Mouse (Mus musculus) lung, adult 2 months (tissue): ENCODE data around the gene Cfap61. TPM values are rescaled to one million over a fixed set of nuclear protein-coding genes. Genes with fewer than 3 reads are reported as not detected.

Experiments
- DNase-seq: peaks from one replicate; pipeline ENCODE4 v3.0.0; 2022
- H3K4me1 ChIP-seq: fragments of 200-500 bp; 2 replicates; pipeline ENCODE4 v1.6.1; 2011; ENCODE audit warnings: low read length; ENCODE audit not compliant: control insufficient read depth, insufficient read depth
- H3K4me3 ChIP-seq: fragments of 200-500 bp; replicated peaks from 2 replicates; pipeline ENCODE3; 2011; ENCODE audit warnings: low read depth, mild to moderate bottlenecking, control low read depth, low read length; ENCODE audit errors: extremely low read depth
- CTCF ChIP-seq: fragments of 200-500 bp; IDR thresholded peaks from 2 replicates; pipeline ENCODE4 v1.5.1; 2011; ENCODE audit warnings: mild to moderate bottlenecking, low read length, control low read depth; ENCODE audit not compliant: insufficient read depth
- POLR2A ChIP-seq: fragments of 200-500 bp; IDR thresholded peaks from 2 replicates; pipeline ENCODE4 v1.6.1; 2011; ENCODE audit warnings: low read depth, mild to moderate bottlenecking, control low read depth, low read length, borderline replicate concordance; ENCODE audit errors: extremely low read depth
- WGBS: fragments of 180-500 bp; shearing (Covaris S2); methylation state at CpG from one replicate; pipeline ENCODE4 v1.1.7; 2018; 5-methylcytosine and 5-hydroxymethylcytosine counted together
- polyA plus RNA-seq: library from polyadenylated mRNA; depleted of rRNA; stranded (reverse); fragments of >200 nt; gene quantifications from 2 replicates; pipeline ENCODE4 v1.2.3, GENCODE M21; 2012

Gene Cfap61
- polyA plus RNA-seq, 1 experiment: 6.2 TPM

DNA sequence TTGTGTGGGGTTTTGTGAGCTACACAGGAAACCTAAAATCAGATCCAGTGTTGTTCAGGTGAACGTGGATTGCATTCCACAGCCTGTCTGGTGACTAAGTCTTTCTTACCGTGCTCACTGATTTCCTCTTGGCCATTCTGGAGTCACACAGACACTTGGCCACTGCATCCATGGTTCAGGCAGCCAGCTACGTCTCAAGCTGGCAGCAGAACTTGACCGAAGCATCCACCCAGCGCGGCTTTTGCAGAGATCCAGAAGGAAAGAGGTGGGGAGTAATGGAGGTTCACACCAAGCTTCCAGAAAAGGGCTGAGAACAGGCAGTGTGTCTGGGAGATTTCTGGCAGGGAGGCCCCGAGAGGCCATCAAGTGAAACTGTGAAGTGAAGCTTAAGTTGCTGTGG, 187.0 kb downstream of the Cfap61 start:
- Histone ChIP-seq H3K4me1 (no peaks in the 10 kb centered on the region), H3K4me3 (no peak overlapping the region)
- WGBS: 79% methylated on average over 7 of the region's 7 CpGs
- no peak for TF ChIP-seq POLR2A
- TF ChIP-seq CTCF: no peak
- DNase-seq: no peak

DNA sequence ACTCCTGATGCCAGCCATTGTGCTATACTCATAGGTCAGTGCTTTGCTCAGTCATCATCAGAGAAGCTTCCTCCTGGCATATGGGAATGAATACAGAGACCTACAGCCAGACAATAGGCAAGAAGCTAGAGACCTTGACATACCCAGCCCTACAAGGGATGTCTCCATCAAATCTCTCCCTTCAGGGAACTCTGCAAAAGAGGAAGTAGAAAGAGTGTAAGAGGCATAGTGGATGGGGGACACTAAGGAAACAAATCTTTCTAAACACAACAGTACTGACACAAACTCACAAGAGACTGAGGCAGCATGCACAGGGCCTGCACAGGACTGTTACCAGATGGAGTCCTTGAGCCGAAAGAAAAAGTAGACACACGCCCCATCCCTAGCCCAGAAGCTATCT, 190.5 kb downstream of the Cfap61 start:
- TF ChIP-seq CTCF: no peak
- TF ChIP-seq POLR2A: no peak
- DNase-seq: no peak
- 85% methylated on average over 2 of the region's 2 CpGs for WGBS

DNA sequence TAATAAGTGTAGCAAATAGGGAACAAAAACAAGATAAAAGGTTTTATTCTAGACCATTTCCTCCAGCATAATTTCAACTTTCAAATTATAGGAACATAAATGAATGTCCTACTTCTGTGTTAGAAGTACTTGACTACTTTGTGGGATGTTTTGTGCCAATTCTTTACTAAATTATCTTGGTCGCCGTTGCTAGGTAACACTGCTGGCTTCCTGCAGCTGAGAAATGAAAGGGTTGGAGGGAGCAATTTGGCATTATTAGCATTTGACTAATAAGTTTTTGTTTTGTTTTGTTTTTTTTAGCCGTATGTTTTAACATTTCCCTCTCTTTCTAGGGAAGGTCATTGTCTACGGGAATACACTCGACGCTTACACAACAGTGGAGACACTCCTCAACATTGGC, 194.0 kb downstream of the Cfap61 start:
- H3K4me1 ChIP-seq: no peaks in the 10 kb centered on the region
- WGBS: 88% methylated on average over 6 of the region's 6 CpGs

More for the DNA sequence above, 190.5 kb downstream of the Cfap61 start:
- no peaks in the 10 kb centered on the region for H3K4me1 ChIP-seq
- no peak overlapping the region for H3K4me3 ChIP-seq

DNA sequence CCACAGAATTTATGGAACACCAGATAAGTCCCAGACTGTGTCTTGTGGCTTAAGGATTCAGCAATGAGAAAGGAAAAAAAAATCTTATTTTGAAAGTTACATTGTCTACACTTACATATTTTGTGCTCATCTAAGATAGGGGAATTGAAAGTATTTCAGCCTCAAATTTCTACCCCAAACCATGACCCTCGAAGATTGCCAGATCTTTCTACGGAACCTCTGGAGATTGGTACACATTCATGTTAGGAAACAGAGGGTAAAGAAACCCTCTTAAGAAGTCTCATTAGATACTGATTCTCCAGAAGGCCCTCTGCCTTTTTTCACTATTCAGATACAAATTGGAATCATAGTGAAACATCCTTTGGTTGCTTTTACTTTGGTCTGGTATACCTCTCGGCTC, 195.9 kb downstream of the Cfap61 start:
- no peaks in the 10 kb centered on the region for H3K4me1 ChIP-seq
- no peak for TF ChIP-seq CTCF
- no peak for TF ChIP-seq POLR2A
- no peak overlapping the region for H3K4me3 ChIP-seq
- WGBS: 91% methylated on average over 3 of the region's 3 CpGs
- DNase-seq: no peak

More for the DNA sequence above, 194.0 kb downstream of the Cfap61 start:
- no peak for DNase-seq
- TF ChIP-seq CTCF: no peak
- TF ChIP-seq POLR2A: no peak
- no peak overlapping the region for H3K4me3 ChIP-seq

DNA sequence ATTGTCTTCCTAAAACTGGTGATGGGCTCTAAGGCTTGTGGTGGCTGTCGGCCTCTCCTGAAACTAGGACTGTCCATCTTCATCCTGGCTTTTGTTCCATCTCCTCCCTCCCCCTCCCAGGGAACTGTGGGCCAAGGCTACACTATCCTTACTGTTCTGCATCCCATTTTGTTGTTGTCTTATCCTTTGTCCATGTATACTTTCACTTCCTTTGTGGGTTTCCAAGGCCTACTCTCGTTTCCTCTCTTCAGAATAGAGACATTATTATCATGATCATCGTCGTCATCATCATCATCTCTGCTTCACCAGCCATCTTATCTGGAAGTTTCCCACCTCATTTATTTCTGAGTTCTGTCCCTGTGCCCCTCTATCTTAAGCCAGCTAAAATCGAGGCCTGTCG, 199.7 kb downstream of the Cfap61 start:
- TF ChIP-seq CTCF: no peak
- TF ChIP-seq POLR2A: no peak
- 66% methylated on average over 6 of the region's 6 CpGs for WGBS
- DNase-seq: no peak
- Histone ChIP-seq H3K4me1 (no peaks in the 10 kb centered on the region), H3K4me3 (no peak overlapping the region)

DNA sequence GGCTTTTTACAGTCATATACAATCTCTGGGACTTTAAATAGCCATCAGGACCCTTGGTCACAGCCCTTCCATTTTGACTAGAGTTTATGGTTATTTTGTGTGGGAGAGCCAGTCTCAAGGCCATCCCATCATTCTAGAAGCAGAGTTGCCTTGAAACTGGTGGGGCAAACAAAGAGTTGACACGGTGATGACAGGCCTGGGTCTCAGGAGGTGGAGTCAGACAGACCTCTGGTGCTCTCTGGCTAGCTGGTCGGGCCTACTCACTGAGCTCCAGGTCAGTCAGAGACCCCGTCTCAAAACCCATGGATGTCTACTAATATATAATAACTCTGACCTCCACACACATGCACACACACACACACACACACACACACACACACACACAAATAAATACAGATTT, 206.1 kb downstream of the Cfap61 start:
- DNase-seq: no peak
- Histone ChIP-seq H3K4me1 (no peaks in the 10 kb centered on the region), H3K4me3 (no peak overlapping the region)
- WGBS: 74% methylated on average over 3 of the region's 3 CpGs
- TF ChIP-seq CTCF: no peak
- no peak for TF ChIP-seq POLR2A

DNA sequence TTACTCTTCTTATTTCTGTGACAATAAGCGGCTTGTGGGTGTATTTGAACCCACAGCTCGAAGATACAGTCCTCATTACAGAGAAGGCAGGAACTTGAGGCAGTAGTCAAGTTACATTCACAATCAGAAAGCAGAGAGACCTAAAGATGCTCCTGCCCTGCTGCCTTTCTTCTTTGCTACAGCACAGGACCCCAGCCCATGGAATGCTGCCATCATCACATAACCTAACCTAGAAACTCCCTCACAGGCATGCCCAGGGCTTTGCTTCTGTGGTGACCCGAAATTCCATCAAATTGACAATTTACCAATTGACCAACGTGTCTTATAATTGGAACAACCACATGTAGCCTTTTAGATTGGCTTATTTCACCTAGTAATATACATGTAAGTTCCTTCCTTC, 212.7 kb downstream of the Cfap61 start:
- Histone ChIP-seq H3K4me3 (no peak overlapping the region), H3K4me1 (no peaks in the 10 kb centered on the region)
- 79% methylated on average over 4 of the region's 4 CpGs for WGBS
- no peak for DNase-seq
- TF ChIP-seq CTCF: no peak
- no peak for TF ChIP-seq POLR2A

DNA sequence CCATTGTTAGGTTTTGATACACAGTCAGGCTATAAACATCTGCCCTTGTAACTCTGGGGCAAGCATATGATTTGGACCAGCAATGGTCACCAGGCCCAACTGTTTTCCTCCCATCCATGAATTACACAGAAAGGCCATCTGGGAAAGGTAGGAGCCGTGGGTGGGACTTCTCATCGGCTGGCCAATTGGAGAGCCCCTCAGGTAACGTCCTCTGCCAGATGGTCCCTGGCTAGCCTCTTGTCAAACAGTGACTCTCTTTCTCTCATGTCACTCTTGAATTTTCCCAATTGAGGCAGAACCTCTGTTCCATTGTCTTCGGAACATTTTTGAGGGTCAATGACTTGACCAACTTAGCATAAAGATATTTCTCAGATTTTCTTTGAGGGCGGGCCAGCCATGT, 213.2 kb downstream of the Cfap61 start:
- no peaks in the 10 kb centered on the region for H3K4me1 ChIP-seq
- TF ChIP-seq CTCF: no peak
- no peak for TF ChIP-seq POLR2A
- DNase-seq: no peak
- 88% methylated on average over 5 of the region's 5 CpGs for WGBS
- no peak overlapping the region for H3K4me3 ChIP-seq

DNA sequence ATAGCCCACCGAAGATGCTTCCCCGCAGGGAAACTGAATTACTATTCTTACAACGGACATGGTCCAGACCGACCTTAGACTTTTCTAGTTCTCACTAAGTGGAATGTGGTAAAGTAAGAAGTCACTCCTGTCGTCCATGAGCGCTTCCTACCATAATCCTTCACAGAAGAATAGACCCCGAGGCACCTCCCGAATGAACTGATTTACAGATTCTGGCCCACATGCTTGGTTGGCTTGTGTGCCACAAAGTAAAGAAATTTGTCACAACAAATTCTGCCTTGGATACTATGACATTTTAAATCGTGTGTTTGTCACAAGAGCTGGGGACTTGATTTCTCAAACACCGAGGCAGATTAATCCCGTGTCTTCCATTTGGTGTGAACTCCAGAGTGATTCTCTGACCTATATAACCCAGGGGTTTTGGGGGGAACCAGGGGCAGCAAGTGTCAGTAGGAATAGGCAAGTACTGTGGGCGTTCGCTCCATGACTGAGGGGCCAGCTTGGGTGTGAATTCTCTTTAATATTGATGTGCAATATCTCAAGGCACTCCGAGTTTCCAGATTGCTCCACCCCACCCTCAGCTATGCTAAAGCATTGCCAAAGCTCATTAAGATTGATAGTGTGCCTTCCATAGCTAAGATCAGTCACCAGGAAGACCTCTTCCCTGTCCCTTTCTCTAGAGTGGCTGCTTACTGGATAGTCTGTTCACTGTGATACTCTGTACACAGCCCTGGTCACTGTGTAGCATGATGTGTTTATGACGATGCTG, 214.8 kb downstream of the Cfap61 start:
- Histone ChIP-seq H3K4me1 (no peaks in the 10 kb centered on the region), H3K4me3 (no peak overlapping the region)
- no peak for DNase-seq
- WGBS: 89% methylated on average over 15 of the region's 15 CpGs
- TF ChIP-seq CTCF (no peak), POLR2A (no peak)

DNA sequence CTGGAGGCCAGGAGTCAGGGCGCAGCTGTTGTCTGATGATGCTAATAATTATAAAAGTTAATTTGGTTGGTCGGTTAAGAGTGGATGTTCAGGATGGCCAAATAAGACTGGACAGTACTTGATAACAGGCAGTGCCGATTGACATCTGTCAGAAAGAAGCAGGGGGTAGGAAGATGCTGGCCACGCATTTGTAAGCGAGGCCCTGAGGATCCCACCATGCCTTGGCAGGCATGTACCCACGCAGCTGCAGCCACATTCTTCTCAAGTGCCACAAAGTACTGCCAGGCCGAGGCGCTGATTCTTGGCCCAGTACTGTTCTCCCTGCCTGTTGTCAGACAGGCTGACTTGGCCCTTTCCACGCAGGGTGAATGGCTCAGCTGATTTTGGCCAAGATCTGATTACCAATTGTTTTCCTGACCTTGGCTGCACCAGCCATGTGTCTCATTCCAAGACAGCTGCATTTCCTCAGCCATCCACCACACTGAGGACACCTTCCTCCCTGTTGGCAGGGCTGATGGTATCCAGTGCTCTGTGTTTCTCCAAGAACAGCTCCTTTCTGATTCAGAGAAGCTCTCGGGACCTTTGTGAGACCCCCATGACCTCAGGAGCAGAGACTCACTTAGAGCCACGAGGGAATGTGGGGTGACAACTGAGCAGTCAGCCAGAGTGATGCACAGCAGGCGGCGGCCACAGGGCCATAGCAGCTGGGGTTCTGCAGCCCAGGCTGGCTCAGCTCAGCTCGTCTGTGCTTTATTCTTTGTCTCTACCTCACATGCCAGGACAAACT, 233.6 kb downstream of the Cfap61 start:
- H3K4me1 ChIP-seq: no peaks in the 10 kb centered on the region
- H3K4me3 ChIP-seq: no peak overlapping the region
- peak; percentile 23 for DNase-seq
- 51% methylated on average over 14 of the region's 14 CpGs for WGBS
- no peak for TF ChIP-seq POLR2A

DNA sequence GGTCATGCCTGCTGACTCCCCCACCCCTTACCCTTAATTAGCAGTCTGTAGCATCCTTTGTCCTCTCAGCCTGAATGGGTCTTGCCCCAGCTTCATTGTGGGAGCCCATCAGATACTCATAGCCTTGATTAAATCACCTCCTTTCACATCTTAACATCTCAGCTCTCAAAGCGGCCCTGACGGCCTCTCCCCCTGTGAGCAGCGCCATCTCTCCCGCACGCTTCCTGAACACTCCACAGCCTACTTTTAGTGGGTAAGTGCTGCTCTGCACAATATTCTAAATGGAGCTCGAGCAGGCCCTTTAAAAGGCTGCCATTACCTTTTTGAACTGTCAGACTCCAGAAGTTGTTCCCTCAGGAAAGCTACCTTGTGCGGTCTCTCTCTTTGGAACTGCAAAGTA, 234.9 kb downstream of the Cfap61 start:
- H3K4me3 ChIP-seq: no peak overlapping the region
- H3K4me1 ChIP-seq: no peaks in the 10 kb centered on the region
- no peak for DNase-seq
- 81% methylated on average over 7 of the region's 7 CpGs for WGBS
- no peak for TF ChIP-seq CTCF
- no peak for TF ChIP-seq POLR2A
